Mouse (Mus musculus) stomach, postnatal 0 days (tissue): ENCODE results near the gene R3hdm2. TPM values are rescaled to one million over a fixed set of nuclear protein-coding genes. Genes with fewer than 3 reads are reported as not detected.

ENCODE experiments used
- ATAC-seq: fragments of 200-750 bp; cut with Nextera tagmentation; 2 replicates; pipeline ENCODE4 v1.8.0; 2017; ENCODE audit not compliant: low FRiP score, low TSS enrichment
- DNase-seq: peaks from one replicate; pipeline ENCODE4 v3.0.0-alpha.2; 2016; ENCODE audit warnings: low spot score
- H3K27ac ChIP-seq: fragments of 300-500 bp; sonication (generic); replicated peaks from 2 replicates; pipeline ENCODE4 v1.5.1; 2014; ENCODE audit warnings: mild to moderate bottlenecking, control low read depth
- H3K27me3 ChIP-seq: fragments of 300-500 bp; sonication (generic); 2 replicates; pipeline ENCODE4 v1.6.1; 2014; ENCODE audit warnings: low read length; ENCODE audit not compliant: control insufficient read depth, insufficient read depth
- H3K36me3 ChIP-seq: fragments of 300-500 bp; sonication (generic); 2 replicates; pipeline ENCODE4 v1.6.1; 2014; ENCODE audit warnings: low read length, mixed read lengths; ENCODE audit not compliant: control insufficient read depth, insufficient read depth
- H3K4me1 ChIP-seq: fragments of 300-500 bp; sonication (generic); replicated peaks from 2 replicates; pipeline ENCODE4 v1.6.1; 2014; ENCODE audit warnings: antibody characterized with exemption; ENCODE audit not compliant: control insufficient read depth, insufficient read depth
- H3K4me2 ChIP-seq: fragments of 300-500 bp; sonication (generic); replicated peaks from 2 replicates; pipeline ENCODE4 v1.6.1; 2014; ENCODE audit warnings: low read depth, mild to moderate bottlenecking, control low read depth, moderate library complexity
- H3K4me3 ChIP-seq: fragments of 300-500 bp; sonication (generic); 2 replicates; pipeline ENCODE4 v1.5.1; 2014; ENCODE audit warnings: low read depth, low read length, control low read depth
- H3K9ac ChIP-seq: fragments of 300-500 bp; sonication (generic); 2 replicates; pipeline ENCODE4 v1.6.1; 2014; ENCODE audit warnings: mild to moderate bottlenecking, low read length, control low read depth, mixed read lengths
- H3K9me3 ChIP-seq: fragments of 300-500 bp; sonication (generic); 2 replicates; pipeline ENCODE4 v1.6.1; 2016; ENCODE audit warnings: low read length; ENCODE audit not compliant: control insufficient read depth
- CTCF ChIP-seq: IDR thresholded peaks from 2 replicates; pipeline ENCODE4 v1.5.1; 2016; ENCODE audit warnings: antibody characterized with exemption, low read depth, mild to moderate bottlenecking, moderate library complexity
- EP300 ChIP-seq: optimal IDR thresholded peaks from 2 replicates; pipeline ENCODE3; 2016; ENCODE audit warnings: antibody characterized with exemption
- WGBS: fragments of 180-500 bp; shearing (Covaris S2); extraction: QIAGEN DNeasy Blood & Tissue Kit; methylation state at CpG from one replicate; pipeline ENCODE4 v1.1.7; 2014; 5-methylcytosine and 5-hydroxymethylcytosine counted together
- polyA plus RNA-seq: library from polyadenylated mRNA; unstranded; fragments of >200 nt; fragmentation: Nextera tagmentation; extraction: Ambion mirVana; gene quantifications from 2 replicates; pipeline ENCODE4 v1.2.1, GENCODE M21; 2015

R3hdm2 gene
- polyA plus RNA-seq, 1 experiment from 2014 or later, result 17.6 TPM

DNA sequence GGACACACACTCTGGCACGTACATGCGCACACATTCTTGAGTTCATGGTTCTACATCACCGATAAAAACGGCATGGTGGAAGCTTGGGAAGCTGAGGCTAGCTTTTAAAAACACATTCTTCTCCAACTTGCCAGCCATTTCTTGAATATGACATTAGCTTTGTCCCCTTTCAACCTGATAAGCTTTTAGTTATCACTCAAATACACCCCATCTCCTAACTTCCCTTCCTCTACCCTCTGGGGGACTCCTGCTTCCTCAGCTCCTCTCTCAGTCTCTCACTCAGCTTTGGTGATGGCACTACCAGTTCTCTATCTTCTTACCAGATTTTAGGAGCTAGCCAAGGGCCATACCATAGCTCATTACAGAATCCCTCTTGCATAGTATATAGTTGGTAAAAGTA, 95.0 kb downstream of the R3hdm2 start:
- no peak for TF ChIP-seq CTCF
- TF ChIP-seq EP300, result no peak
- H3K4me3 ChIP-seq, result no peak overlapping the region
- peaks cover 14% of the 10 kb centered on the region; the same call in 1 of the 2 replicates for H3K36me3 ChIP-seq
- ATAC-seq (no peak), DNase-seq (no peak)
- no peak overlapping the region for H3K9ac ChIP-seq
- 98% methylated on average over 4 of the region's 4 CpGs for WGBS
- H3K27me3 ChIP-seq, result no peaks in the 10 kb centered on the region
- H3K4me2 ChIP-seq, result no peak overlapping the region
- H3K4me1 ChIP-seq, result no peaks in the 10 kb centered on the region
- no peak overlapping the region for H3K27ac ChIP-seq
- H3K9me3 ChIP-seq, result no peaks in the 10 kb centered on the region

DNA sequence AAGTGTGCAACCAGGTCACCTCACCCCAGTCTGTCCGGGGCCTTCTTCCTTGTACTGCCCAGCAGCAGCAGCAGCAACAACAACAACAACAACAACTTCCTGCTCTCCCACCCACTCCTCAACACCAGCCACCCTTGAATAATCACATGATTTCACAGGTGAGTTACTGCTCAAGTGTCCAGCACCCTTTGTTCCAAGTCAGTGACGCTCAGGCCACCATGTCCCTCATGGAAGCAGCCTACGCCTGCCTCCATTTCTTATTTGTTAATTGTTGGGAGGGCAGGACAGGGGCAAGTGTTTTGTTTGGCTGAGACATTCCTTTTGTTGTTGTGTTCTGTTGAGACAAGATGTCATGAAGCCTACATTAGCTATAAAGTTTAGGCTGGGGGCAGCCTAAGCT, 96.4 kb downstream of the R3hdm2 start:
- Histone ChIP-seq H3K36me3 (peaks cover 14% of the 10 kb centered on the region; the same call in 1 of the 2 replicates), H3K9me3 (no peaks in the 10 kb centered on the region), H3K4me3 (no peak overlapping the region), H3K27ac (no peak overlapping the region), H3K9ac (no peak overlapping the region), H3K27me3 (no peaks in the 10 kb centered on the region), H3K4me2 (no peak overlapping the region), H3K4me1 (no peaks in the 10 kb centered on the region)
- 90% methylated on average over 3 of the region's 3 CpGs for WGBS
- TF ChIP-seq CTCF (no peak), EP300 (no peak)
- no peak for ATAC-seq
- DNase-seq, result no peak

DNA sequence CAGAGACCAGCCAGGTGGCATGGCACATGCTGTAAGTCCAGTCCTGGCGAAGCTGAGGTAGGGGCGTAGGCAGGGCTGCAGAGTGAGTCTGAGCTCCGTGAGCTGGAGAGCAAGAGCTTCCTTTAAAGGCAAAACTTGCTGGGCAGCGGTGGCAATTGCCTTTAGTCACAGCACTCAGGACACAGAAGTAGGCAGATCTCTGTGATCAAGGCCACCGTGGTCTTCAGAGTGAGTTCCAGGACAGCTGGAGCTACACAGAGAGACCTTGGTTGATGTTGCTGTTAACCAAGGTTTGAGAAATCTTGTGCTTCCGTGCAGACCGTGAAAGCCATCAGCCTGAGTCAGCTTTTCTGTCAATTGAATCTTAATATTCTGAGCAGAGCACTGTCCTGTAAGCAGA, 97.2 kb downstream of the R3hdm2 start:
- 79% methylated on average over 7 of the region's 7 CpGs for WGBS
- Histone ChIP-seq H3K9me3 (no peaks in the 10 kb centered on the region), H3K4me3 (no peak overlapping the region), H3K4me2 (no peak overlapping the region), H3K36me3 (peaks cover 10% of the 10 kb centered on the region; the same call in 1 of the 2 replicates), H3K27me3 (no peaks in the 10 kb centered on the region), H3K4me1 (no peaks in the 10 kb centered on the region), H3K9ac (no peak overlapping the region), H3K27ac (no peak overlapping the region)
- DNase-seq (no peak), ATAC-seq (no peak)
- TF ChIP-seq EP300 (no peak), CTCF (no peak)

DNA sequence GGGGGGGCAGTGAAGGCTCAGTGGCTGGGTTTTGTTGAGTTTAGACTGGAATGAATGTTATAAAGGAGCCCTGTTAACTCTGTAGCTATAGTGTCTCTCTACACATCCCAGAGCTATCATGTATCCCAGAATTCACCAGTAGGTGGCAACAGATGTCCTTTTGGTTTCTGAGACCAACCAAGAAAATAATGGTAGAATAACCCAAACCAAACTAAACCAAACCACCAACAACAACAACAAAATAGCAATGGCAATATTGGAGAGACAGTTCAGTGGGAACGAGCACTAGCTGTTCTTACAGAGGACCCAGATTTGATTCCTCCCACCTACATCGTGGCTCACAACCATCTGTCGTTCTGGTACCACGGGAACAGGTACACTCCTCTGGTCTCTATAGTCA, 99.0 kb downstream of the R3hdm2 start:
- no peak for ATAC-seq
- TF ChIP-seq CTCF (peak; percentile 73), EP300 (no peak)
- no peaks in the 10 kb centered on the region for H3K4me1 ChIP-seq
- no peak overlapping the region for H3K4me2 ChIP-seq
- 96% methylated on average over 4 of the region's 4 CpGs for WGBS
- peaks cover 6% of the 10 kb centered on the region; the same call in 1 of the 2 replicates for H3K36me3 ChIP-seq
- H3K27ac ChIP-seq, result no peak overlapping the region
- H3K9ac ChIP-seq, result no peak overlapping the region
- H3K27me3 ChIP-seq, result no peaks in the 10 kb centered on the region
- no peak overlapping the region for H3K4me3 ChIP-seq
- H3K9me3 ChIP-seq, result no peaks in the 10 kb centered on the region
- no peak for DNase-seq

DNA sequence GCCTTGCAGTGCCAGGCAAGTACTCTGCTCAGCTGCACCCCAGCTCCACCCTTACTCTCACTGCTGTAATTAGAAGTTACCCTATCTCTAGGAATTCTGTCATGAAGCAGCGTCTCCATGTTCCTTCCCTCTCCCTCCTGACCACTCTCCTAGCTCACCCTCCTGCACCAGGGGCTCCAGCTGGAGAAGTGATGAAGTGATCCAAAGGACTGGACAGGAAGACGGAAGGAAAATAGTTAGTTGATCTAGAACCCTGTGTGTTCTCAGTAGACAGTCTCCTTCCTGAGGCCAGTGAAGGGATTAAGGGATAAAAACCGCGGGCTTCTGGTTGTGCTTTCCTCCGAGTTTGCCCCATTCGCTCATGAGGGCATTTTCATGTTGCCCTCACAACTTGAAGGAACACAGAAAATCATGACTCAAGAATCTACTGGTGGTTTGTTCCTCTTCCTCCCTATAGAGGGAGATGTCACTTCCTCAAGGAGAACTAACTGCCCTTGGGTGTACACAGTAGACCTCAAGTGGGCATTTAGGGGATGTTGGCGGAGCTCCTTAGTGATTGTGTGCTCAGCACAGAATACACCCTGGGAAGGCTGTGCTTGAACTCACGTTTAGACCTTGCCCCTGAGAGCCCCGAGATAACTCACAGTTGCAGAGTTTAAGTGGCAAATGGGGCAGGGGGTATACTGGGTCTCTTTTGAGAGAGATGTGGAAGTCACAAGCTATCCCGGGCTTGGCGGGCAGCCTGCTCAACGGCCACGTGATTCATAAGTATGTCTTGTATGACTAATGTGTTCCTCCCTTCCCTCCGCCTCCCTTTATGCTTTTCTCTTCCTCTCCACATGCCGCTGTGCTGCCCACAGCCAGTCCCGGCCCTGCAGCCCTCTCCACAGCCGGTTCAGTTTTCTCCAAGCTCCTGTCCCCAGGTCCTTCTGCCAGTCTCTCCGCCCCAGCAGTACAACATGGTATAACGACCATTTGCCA, 101.0 kb downstream of the R3hdm2 start:
- Histone ChIP-seq H3K9ac (no peak overlapping the region), H3K9me3 (no peaks in the 10 kb centered on the region), H3K4me2 (no peak overlapping the region), H3K4me3 (no peak overlapping the region), H3K36me3 (peaks cover 12% of the 10 kb centered on the region; the same call in 1 of the 2 replicates), H3K27ac (no peak overlapping the region), H3K27me3 (no peaks in the 10 kb centered on the region), H3K4me1 (no peaks in the 10 kb centered on the region)
- DNase-seq (peak; percentile 23), ATAC-seq (peak; percentile 75; the same call in 1 of the 2 replicates)
- TF ChIP-seq CTCF, result peak; percentile 20; the same call in 1 of the 2 replicates
- no peak for TF ChIP-seq EP300
- WGBS, result 56% methylated on average over 19 of the region's 19 CpGs

DNA sequence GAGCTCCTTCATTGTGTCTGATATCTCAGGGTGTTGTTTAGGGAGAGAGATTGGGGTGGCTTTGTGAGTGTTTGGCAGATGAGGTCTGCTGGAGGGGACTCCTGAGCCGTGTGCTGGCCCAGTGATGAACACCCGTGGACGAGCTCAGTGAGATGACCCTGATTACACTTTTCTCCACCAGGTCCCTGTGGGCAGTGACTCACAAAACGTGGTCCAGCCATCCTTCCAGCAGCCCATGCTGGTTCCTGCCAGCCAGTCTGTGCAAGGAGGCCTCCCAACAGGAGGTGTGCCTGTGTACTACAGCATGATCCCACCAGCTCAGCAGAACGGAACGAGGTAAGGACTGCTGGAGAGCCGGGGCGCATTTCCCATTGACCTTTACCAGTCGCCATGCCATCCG, 105.1 kb downstream of the R3hdm2 start:
- no peaks in the 10 kb centered on the region for H3K9me3 ChIP-seq
- H3K4me1 ChIP-seq, result no peaks in the 10 kb centered on the region
- H3K36me3 ChIP-seq, result peaks cover 19% of the 10 kb centered on the region
- H3K4me3 ChIP-seq, result no peak overlapping the region
- DNase-seq, result no peak
- no peak overlapping the region for H3K4me2 ChIP-seq
- no peak for TF ChIP-seq CTCF
- H3K27me3 ChIP-seq, result no peaks in the 10 kb centered on the region
- H3K27ac ChIP-seq, result no peak overlapping the region
- 89% methylated on average over 10 of the region's 10 CpGs for WGBS
- H3K9ac ChIP-seq, result no peak overlapping the region
- no peak for ATAC-seq
